Mouse (Mus musculus) neural tube, embryonic 11.5 days (tissue): ENCODE results near the gene Kcnma1. TPM values are rescaled to one million over a fixed set of nuclear protein-coding genes. Genes with fewer than 3 reads are reported as not detected.

ENCODE experiments used
- ATAC-seq: fragments of 200-750 bp; cut with Nextera tagmentation; 2 replicates; pipeline ENCODE4 v1.8.0; 2017; ENCODE audit warnings: moderate number of reproducible peaks, mild to moderate bottlenecking, moderate TSS enrichment, moderate library complexity; ENCODE audit not compliant: insufficient read depth, low FRiP score, low TSS enrichment
- DNase-seq: peaks from one replicate; pipeline ENCODE4 v3.0.0-alpha.2; 2015; ENCODE audit warnings: low spot score
- H3K27ac ChIP-seq: fragments of 300-500 bp; sonication (generic); 2 replicates; pipeline ENCODE4 v1.5.1; 2014; ENCODE audit warnings: low read depth, mild to moderate bottlenecking, low read length
- H3K27me3 ChIP-seq: fragments of 300-500 bp; sonication (generic); 2 replicates; pipeline ENCODE4 v1.6.1; 2014; ENCODE audit warnings: mild to moderate bottlenecking, low read length, mixed read lengths; ENCODE audit not compliant: control insufficient read depth, insufficient read depth
- H3K36me3 ChIP-seq: fragments of 300-500 bp; sonication (generic); 2 replicates; pipeline ENCODE4 v1.6.1; 2014; ENCODE audit warnings: mild to moderate bottlenecking, low read length, moderate library complexity, mixed read lengths; ENCODE audit not compliant: control insufficient read depth, insufficient read depth
- H3K4me1 ChIP-seq: fragments of 300-500 bp; sonication (generic); 2 replicates; pipeline ENCODE4 v1.6.1; 2014; ENCODE audit warnings: low read length, mixed read lengths; ENCODE audit not compliant: control insufficient read depth, insufficient read depth
- H3K4me2 ChIP-seq: fragments of 300-500 bp; sonication (generic); 2 replicates; pipeline ENCODE4 v1.6.1; 2014; ENCODE audit warnings: low read depth, mild to moderate bottlenecking, moderate library complexity
- H3K4me3 ChIP-seq: fragments of 300-500 bp; sonication (generic); 2 replicates; pipeline ENCODE4 v1.5.1; 2014; ENCODE audit warnings: low read depth, low read length
- H3K9ac ChIP-seq: fragments of 300-500 bp; sonication (generic); 2 replicates; pipeline ENCODE4 v1.6.1; 2014; ENCODE audit warnings: mild to moderate bottlenecking, low read length
- H3K9me3 ChIP-seq: fragments of 300-500 bp; sonication (generic); 2 replicates; pipeline ENCODE4 v1.6.1; 2016; ENCODE audit warnings: low read length; ENCODE audit not compliant: control insufficient read depth
- WGBS: fragments of 180-500 bp; shearing (Covaris S2); extraction: QIAGEN DNeasy Blood & Tissue Kit; methylation state at CpG from one replicate; pipeline ENCODE4 v1.1.7; 2014; 5-methylcytosine and 5-hydroxymethylcytosine counted together
- polyA plus RNA-seq: library from polyadenylated mRNA; unstranded; fragments of >200 nt; fragmentation: Nextera tagmentation; extraction: Ambion mirVana; gene quantifications from 2 replicates; pipeline ENCODE4 v1.2.1, GENCODE M21; 2014

Kcnma1 gene
- polyA plus RNA-seq, 1 experiment from 2014 or later, result 2.7 TPM

- Histone ChIP-seq H3K4me3 (no peak overlapping the region), H3K36me3 (no peaks in the 10 kb centered on the region), H3K27me3 (no peaks in the 10 kb centered on the region), H3K4me1 (0 out of 2 replicates have a peak, but pooled peaks cover 4% of the 10 kb centered on the region), H3K27ac (no peak overlapping the region), H3K9me3 (no peaks in the 10 kb centered on the region), H3K9ac (no peak overlapping the region), H3K4me2 (no peak overlapping the region)
- ATAC-seq (no peak), DNase-seq (no peak)
- WGBS, result 87% methylated on average over 6 of the region's 6 CpGs
Measured at GRCm38 (mm10) chr14:23625436-23625835, 388.9 kb downstream of the Kcnma1 start.

GRCm38 (mm10) chr14:23624455-23624854, 389.8 kb downstream of the Kcnma1 start:
- Histone ChIP-seq H3K9ac (no peak overlapping the region), H3K4me2 (no peak overlapping the region), H3K4me3 (no peak overlapping the region), H3K27me3 (no peaks in the 10 kb centered on the region), H3K27ac (no peak overlapping the region), H3K4me1 (0 out of 2 replicates have a peak, but pooled peaks cover 4% of the 10 kb centered on the region), H3K36me3 (no peaks in the 10 kb centered on the region), H3K9me3 (no peaks in the 10 kb centered on the region)
- 87% methylated on average over 1 of the region's 1 CpGs for WGBS
- no peak for DNase-seq
- no peak for ATAC-seq

GRCm38 (mm10) chr14:23620685-23621084, 393.6 kb downstream of the Kcnma1 start:
- DNase-seq (no peak), ATAC-seq (no peak)
- no peak overlapping the region for H3K4me2 ChIP-seq
- no peaks in the 10 kb centered on the region for H3K9me3 ChIP-seq
- no peaks in the 10 kb centered on the region for H3K36me3 ChIP-seq
- WGBS, result 92% methylated on average over 2 of the region's 2 CpGs
- no peak overlapping the region for H3K27ac ChIP-seq
- no peak overlapping the region for H3K9ac ChIP-seq
- H3K4me3 ChIP-seq, result no peak overlapping the region
- no peaks in the 10 kb centered on the region for H3K4me1 ChIP-seq
- H3K27me3 ChIP-seq, result no peaks in the 10 kb centered on the region

- no peak overlapping the region for H3K4me2 ChIP-seq
- no peaks in the 10 kb centered on the region for H3K27me3 ChIP-seq
- H3K36me3 ChIP-seq, result no peaks in the 10 kb centered on the region
- no peaks in the 10 kb centered on the region for H3K9me3 ChIP-seq
- 86% methylated on average over 2 of the region's 2 CpGs for WGBS
- H3K4me3 ChIP-seq, result no peak overlapping the region
- no peaks in the 10 kb centered on the region for H3K4me1 ChIP-seq
- H3K27ac ChIP-seq, result no peak overlapping the region
- H3K9ac ChIP-seq, result no peak overlapping the region
- ATAC-seq (no peak), DNase-seq (no peak)
Measured at GRCm38 (mm10) chr14:23618973-23619372, 395.3 kb downstream of the Kcnma1 start.

- H3K9ac ChIP-seq, result no peak overlapping the region
- no peaks in the 10 kb centered on the region for H3K4me1 ChIP-seq
- H3K36me3 ChIP-seq, result no peaks in the 10 kb centered on the region
- 64% methylated on average over 1 of the region's 1 CpGs for WGBS
- no peaks in the 10 kb centered on the region for H3K9me3 ChIP-seq
- H3K27ac ChIP-seq, result no peak overlapping the region
- H3K4me2 ChIP-seq, result no peak overlapping the region
- no peaks in the 10 kb centered on the region for H3K27me3 ChIP-seq
- ATAC-seq, result no peak
- DNase-seq, result no peak
- no peak overlapping the region for H3K4me3 ChIP-seq
Measured at GRCm38 (mm10) chr14:23618081-23618480, 396.2 kb downstream of the Kcnma1 start.

GRCm38 (mm10) chr14:23610054-23610453, 404.2 kb downstream of the Kcnma1 start:
- Histone ChIP-seq H3K9ac (no peak overlapping the region), H3K27ac (no peak overlapping the region), H3K4me2 (no peak overlapping the region), H3K36me3 (no peaks in the 10 kb centered on the region), H3K4me1 (no peaks in the 10 kb centered on the region), H3K27me3 (no peaks in the 10 kb centered on the region), H3K9me3 (no peaks in the 10 kb centered on the region), H3K4me3 (no peak overlapping the region)
- 78% methylated on average over 3 of the region's 3 CpGs for WGBS
- ATAC-seq, result no peak
- no peak for DNase-seq

- Histone ChIP-seq H3K9me3 (no peaks in the 10 kb centered on the region), H3K36me3 (no peaks in the 10 kb centered on the region), H3K4me2 (no peak overlapping the region), H3K4me3 (no peak overlapping the region), H3K4me1 (no peaks in the 10 kb centered on the region), H3K27me3 (no peaks in the 10 kb centered on the region), H3K9ac (no peak overlapping the region), H3K27ac (no peak overlapping the region)
- ATAC-seq (no peak), DNase-seq (no peak)
- WGBS, result 81% methylated on average over 7 of the region's 7 CpGs
Measured at GRCm38 (mm10) chr14:23605740-23606139, 408.6 kb downstream of the Kcnma1 start.

GRCm38 (mm10) chr14:23602937-23603336, 411.4 kb downstream of the Kcnma1 start:
- WGBS, result 24% methylated on average over 4 of the region's 4 CpGs
- DNase-seq (no peak), ATAC-seq (no peak)
- Histone ChIP-seq H3K27me3 (no peaks in the 10 kb centered on the region), H3K4me1 (no peaks in the 10 kb centered on the region), H3K9ac (no peak overlapping the region), H3K4me3 (no peak overlapping the region), H3K36me3 (no peaks in the 10 kb centered on the region), H3K27ac (no peak overlapping the region), H3K9me3 (no peaks in the 10 kb centered on the region), H3K4me2 (no peak overlapping the region)

- no peak for DNase-seq
- ATAC-seq, result no peak
- H3K4me3 ChIP-seq, result no peak overlapping the region
- no peaks in the 10 kb centered on the region for H3K4me1 ChIP-seq
- 70% methylated on average over 2 of the region's 2 CpGs for WGBS
- H3K9me3 ChIP-seq, result no peaks in the 10 kb centered on the region
- no peak overlapping the region for H3K9ac ChIP-seq
- no peaks in the 10 kb centered on the region for H3K36me3 ChIP-seq
- H3K27ac ChIP-seq, result no peak overlapping the region
- no peak overlapping the region for H3K4me2 ChIP-seq
- H3K27me3 ChIP-seq, result no peaks in the 10 kb centered on the region
Measured at GRCm38 (mm10) chr14:23602054-23602453, 412.2 kb downstream of the Kcnma1 start.
